Mouse (Mus musculus) Patski (cell line): ENCODE measurements at regions not wholly inside any gene's neighbourhood (a gene's known extent, or its start where the extent isn't known, plus 50 kb on each side); places are given as distances from the start of the nearest gene placed in this dataset.
A peak's percentile ranks its signal among the peaks of the same experiment; 100 is the strongest.

Experiments
- ATAC-seq: fragments of 100-300 bp; one replicate; pipeline ENCODE4 v1.8.0; 2021
- CTCF ChIA-PET: fragments of 350-600 bp; sonication (Branson Sonifier 250); formaldehyde crosslinking; loops from one replicate; lab custom pipeline; 2022; ENCODE audit warnings: inconsistent platforms; lab: Charles Lee
- POLR2A ChIA-PET: fragments of 350-600 bp; sonication (Branson Sonifier 250); formaldehyde crosslinking; loops from one replicate; lab custom pipeline; 2022; ENCODE audit warnings: antibody characterized with exemption, inconsistent platforms; lab: Charles Lee
- DNase-seq: peaks from one replicate; pipeline ENCODE4 v3.0.0-alpha.2; 2011; ENCODE audit warnings: low read depth, low spot score
- H3K27me3 ChIP-seq: fragments of 371-371 bp; one replicate; pipeline ENCODE4 v1.5.1; 2021
- CTCF ChIP-seq: fragments of 100-300 bp; IDR thresholded peaks from one replicate; pipeline ENCODE4 v1.5.1; 2021
- in situ Hi-C: fragments of 300-500 bp; cut with MboI; formaldehyde crosslinking; loops from 3 replicates; pipeline ENCODE4 v1.11.1; 2018; ENCODE audit warnings: low pct_unique_long_range_greater_than_20kb, mixed read lengths

- ChIA-PET CTCF (interaction anchor here (1.5 kb wide), 1 partner anchor 38 kb away, joined by 3 read pairs; no protein-coding TSS in a partner anchor), POLR2A (interaction anchor here (1.0 kb wide), 1 partner anchor 54 kb away, joined by 3 read pairs; no protein-coding TSS in a partner anchor)
- DNase-seq = no peak
- in situ Hi-C loops = no loop called here
- TF ChIP-seq CTCF = no peak
- no peak for ATAC-seq
- no peaks in the 10 kb centered on the region for H3K27me3 ChIP-seq
Observed at GRCm38 (mm10) chr3:119976363-119976762, 192.1 kb upstream of the Ptbp2 start.

- DNase-seq = no peak
- TF ChIP-seq CTCF = no peak
- in situ Hi-C loops = no loop called here
- no peaks in the 10 kb centered on the region for H3K27me3 ChIP-seq
- no peak for ATAC-seq
- CTCF ChIA-PET = interaction anchor here (1.3 to 1.4 kb wide), 2 partner anchors 10 to 11 kb away, joined by 3 read pairs; no protein-coding TSS in a partner anchor
- POLR2A ChIA-PET = no interaction called here
Observed at GRCm38 (mm10) chr3:119958799-119959467, 174.7 kb upstream of the Ptbp2 start.

GRCm38 (mm10) chr3:119957529-119957928, 173.3 kb upstream of the Ptbp2 start:
- no peak for ATAC-seq
- no peak for DNase-seq
- in situ Hi-C loops = no loop called here
- H3K27me3 ChIP-seq = no peaks in the 10 kb centered on the region
- TF ChIP-seq CTCF = no peak
- ChIA-PET CTCF (no interaction called here), POLR2A (no interaction called here)

GRCm38 (mm10) chr3:119955745-119956615, 171.7 kb upstream of the Ptbp2 start:
- DNase-seq = peak; percentile 66
- in situ Hi-C loops = no loop called here

GRCm38 (mm10) chr3:119950721-119951120, 166.5 kb upstream of the Ptbp2 start:
- no peak for TF ChIP-seq CTCF
- DNase-seq (no peak), ATAC-seq (no peak)
- CTCF ChIA-PET = interaction anchor here (1.1 to 1.5 kb wide), 2 partner anchors 14 to 46 kb away, joined by 3 to 4 read pairs; no protein-coding TSS in a partner anchor
- H3K27me3 ChIP-seq = no peaks in the 10 kb centered on the region
- in situ Hi-C loops = no loop called here
- POLR2A ChIA-PET = no interaction called here

More at GRCm38 (mm10) chr3:119955745-119956615, 171.7 kb upstream of the Ptbp2 start:
- no peaks in the 10 kb centered on the region for H3K27me3 ChIP-seq
- no peak for TF ChIP-seq CTCF
- ATAC-seq = peak; percentile 98
- POLR2A ChIA-PET = interaction anchor here (0.7 kb wide), 1 partner anchor 236 kb away, joined by 4 read pairs; no protein-coding TSS in a partner anchor
- CTCF ChIA-PET = interaction anchor here (0.8 to 1.0 kb wide), 3 partner anchors 37 to 109 kb away, joined by 3 to 5 read pairs (median 3); no protein-coding TSS in a partner anchor

- DNase-seq (no peak), ATAC-seq (no peak)
- no peak for TF ChIP-seq CTCF
- POLR2A ChIA-PET = interaction anchor here (0.7 to 1.1 kb wide), 2 partner anchors 81 to 166 kb away, joined by 3 to 4 read pairs; partner anchors contain the start of gene Ptbp2
- no peaks in the 10 kb centered on the region for H3K27me3 ChIP-seq
- CTCF ChIA-PET = interaction anchor here (0.6 to 1.5 kb wide), 4 partner anchors 15 to 45 kb away, joined by 3 to 4 read pairs (median 3); no protein-coding TSS in a partner anchor
- in situ Hi-C loops = no loop called here
Observed at GRCm38 (mm10) chr3:119950070-119950469, 165.8 kb upstream of the Ptbp2 start.

- in situ Hi-C loops = loop anchor here (10.0 kb wide), 1 partner anchor 445 kb away; no protein-coding TSS in a partner anchor
- TF ChIP-seq CTCF = no peak
- no peak for DNase-seq
- CTCF ChIA-PET = interaction anchor here (0.6 to 1.6 kb wide), 4 partner anchors 16 to 45 kb away, joined by 3 to 4 read pairs (median 3); no protein-coding TSS in a partner anchor
- no peaks in the 10 kb centered on the region for H3K27me3 ChIP-seq
- ATAC-seq = no peak
- POLR2A ChIA-PET = interaction anchor here (0.7 to 1.1 kb wide), 2 partner anchors 81 to 165 kb away, joined by 3 to 4 read pairs; partner anchors contain the start of gene Ptbp2
Observed at GRCm38 (mm10) chr3:119949620-119950019, 165.4 kb upstream of the Ptbp2 start.

- in situ Hi-C loops = loop anchor here (10.0 kb wide), 1 partner anchor 444 kb away; no protein-coding TSS in a partner anchor
- TF ChIP-seq CTCF = no peak
- ATAC-seq (peak; percentile 72), DNase-seq (peak; percentile 95)
- ChIA-PET POLR2A (interaction anchor here (1.1 to 1.2 kb wide), 2 partner anchors 11 to 165 kb away, joined by 3 to 4 read pairs; partner anchors contain the start of gene Ptbp2), CTCF (interaction anchor here (0.8 to 1.6 kb wide), 2 partner anchors 16 to 243 kb away, joined by 4 read pairs; no protein-coding TSS in a partner anchor)
- no peaks in the 10 kb centered on the region for H3K27me3 ChIP-seq
Observed at GRCm38 (mm10) chr3:119949041-119949470, 164.8 kb upstream of the Ptbp2 start.

- CTCF ChIA-PET = interaction anchor here (0.9 to 1.2 kb wide), 2 partner anchors 12 to 118 kb away, joined by 3 to 4 read pairs; no protein-coding TSS in a partner anchor
Observed at GRCm38 (mm10) chr3:119947126-119947525, 162.9 kb upstream of the Ptbp2 start.

More at GRCm38 (mm10) chr3:119947126-119947525, 162.9 kb upstream of the Ptbp2 start:
- ATAC-seq (peak; percentile 77), DNase-seq (peak; percentile 92)
- TF ChIP-seq CTCF = no peak
- in situ Hi-C loops = loop anchor here (10.0 kb wide), 1 partner anchor 442 kb away; no protein-coding TSS in a partner anchor
- H3K27me3 ChIP-seq = no peaks in the 10 kb centered on the region
- POLR2A ChIA-PET = no interaction called here
